Mouse (Mus musculus) layer of hippocampus, adult 9-11 months (tissue): ENCODE results near the gene Bpifb5.
"Not testable (repeated sequence)": the region's sequence is repeated elsewhere in the genome, so short reads cannot be mapped to it uniquely, and the experiment has no call there.

Experiments
- DNase-seq: peaks from one replicate; pipeline ENCODE4 v3.0.0; 2022

Gene Bpifb5

DNA sequence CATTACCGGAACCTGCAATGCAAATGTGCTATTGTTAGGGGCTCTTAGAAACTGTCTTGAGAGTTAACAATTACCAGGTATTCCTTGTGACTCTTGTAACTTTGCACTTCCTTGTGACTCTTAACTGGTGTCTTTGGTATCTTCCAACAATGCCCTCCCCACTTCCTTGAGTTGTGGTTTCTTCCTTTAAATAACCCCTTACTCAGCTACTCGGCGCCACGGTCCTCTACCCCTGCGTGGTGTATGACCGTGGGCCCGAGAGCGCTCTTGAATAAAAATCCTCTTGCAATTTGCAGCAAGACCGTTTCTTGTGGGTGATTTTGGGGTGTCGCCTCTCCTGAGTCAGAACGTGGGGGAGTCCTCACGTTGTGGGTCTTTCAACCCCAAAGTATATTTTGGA lies 19.2 kb downstream of the Bpifb5 start:
- not testable (repeated sequence) for DNase-seq

DNA sequence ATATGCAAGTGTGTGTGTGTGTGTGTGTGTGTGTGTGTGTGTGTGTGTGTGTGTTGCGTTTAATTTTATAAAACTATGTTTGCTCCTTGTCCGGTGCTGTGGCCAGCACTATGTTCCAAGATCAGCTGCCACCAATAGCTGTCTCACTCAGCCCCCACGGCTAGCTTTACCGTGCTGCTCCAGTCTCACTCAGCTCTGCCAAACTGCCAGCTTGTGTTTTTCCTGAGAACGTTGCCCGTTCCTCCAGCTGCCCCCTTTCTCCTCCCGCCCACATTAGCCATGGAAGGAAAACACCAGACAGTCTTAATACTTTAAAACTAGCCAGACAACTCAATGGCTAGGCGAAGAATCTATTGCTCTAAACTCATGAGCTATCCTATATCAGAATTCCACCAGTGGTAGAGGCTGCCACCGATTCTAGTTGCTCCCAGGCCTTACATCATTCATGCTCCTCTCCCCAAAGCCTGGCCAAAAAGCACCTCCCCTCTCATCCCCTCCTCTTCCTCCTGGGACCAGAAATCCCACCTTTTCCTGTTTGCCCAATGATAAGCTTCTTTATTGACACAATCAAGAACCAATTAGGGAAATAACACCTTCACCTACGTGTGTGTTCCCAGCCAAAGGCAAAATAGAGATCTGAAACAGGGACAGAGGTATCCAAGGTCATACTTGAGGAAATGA lies 20.0 kb downstream of the Bpifb5 start:
- peak; percentile 75 for DNase-seq

GRCm38 (mm10) chr2:154245322-154245721 lies 21.8 kb downstream of the Bpifb5 start:
- DNase-seq: no peak

DNA sequence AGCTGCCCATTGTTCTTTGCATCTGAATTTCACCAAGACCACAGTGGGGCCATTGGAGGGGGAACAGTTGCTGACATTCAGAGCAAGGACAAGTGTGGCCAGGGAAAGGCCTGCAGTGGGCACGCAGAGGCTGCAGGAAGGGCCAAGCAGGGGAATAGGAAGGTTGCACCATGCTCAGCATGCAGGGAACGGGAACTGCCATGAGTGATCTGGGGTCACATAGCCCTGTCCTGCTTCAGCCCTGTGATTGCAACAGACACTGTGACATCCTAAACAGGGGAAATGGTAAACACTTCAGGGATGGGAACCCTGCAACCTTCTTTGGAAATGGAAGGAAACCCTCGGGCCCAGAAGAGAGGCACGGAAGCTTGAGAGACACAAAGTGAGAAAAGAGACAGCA lies 31.7 kb downstream of the Bpifb5 start:
- DNase-seq: not testable (repeated sequence)

GRCm38 (mm10) chr2:154255770-154256169 lies 32.2 kb downstream of the Bpifb5 start:
- no peak for DNase-seq

DNA sequence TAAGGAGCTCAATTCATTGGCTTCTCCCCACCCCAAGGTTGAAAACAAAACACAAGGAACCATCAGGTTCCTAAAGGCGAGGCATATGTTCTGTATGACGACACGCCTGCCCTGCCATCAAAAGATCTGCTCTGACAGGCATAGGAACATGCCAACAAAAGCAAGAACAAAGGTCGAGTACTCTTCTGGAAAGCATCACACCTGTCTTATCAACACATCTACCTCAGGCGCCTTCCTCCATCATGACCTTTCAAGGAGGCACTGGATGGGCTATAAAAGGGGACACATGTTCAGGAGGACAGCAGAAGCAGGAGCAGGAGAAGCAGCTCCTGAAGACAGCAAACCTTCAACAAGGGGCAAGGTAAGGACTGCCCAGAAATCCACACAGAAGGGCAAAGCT lies 34.0 kb downstream of the Bpifb5 start, which contains the start of gene Bpifb9a:
Gene Bpifb9a (plus strand): TSS at position 301 of the 400 bp plus-strand sequence.
- DNase-seq: not testable (repeated sequence)

- not testable (repeated sequence) for DNase-seq
Observed at GRCm38 (mm10) chr2:154264397-154264796, 40.9 kb downstream of the Bpifb5 start.
